Mouse (Mus musculus): ENCODE measurements at regions not wholly inside any gene's neighbourhood (a gene's known extent, or its start where the extent isn't known, plus 50 kb on each side); places are given as distances from the start of the nearest gene placed in this dataset.

DNA sequence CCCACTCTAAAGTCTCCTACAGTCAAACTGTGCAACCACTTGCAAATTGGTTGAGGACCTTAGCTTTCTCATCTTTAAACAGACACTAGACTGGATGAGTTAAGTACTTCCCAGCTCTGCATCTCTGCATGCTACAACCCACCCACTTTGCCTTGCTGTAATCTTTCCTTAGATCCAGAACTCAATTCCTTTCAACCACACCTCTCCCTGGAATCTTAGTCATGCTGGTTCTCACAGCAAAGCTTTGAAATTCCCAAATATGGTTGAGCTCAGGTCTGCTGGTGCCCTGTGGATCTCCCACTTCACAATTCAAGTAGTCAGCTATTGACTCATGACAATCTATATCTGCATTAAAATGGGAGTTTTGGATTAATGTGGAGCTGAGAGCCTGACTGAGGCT, 239.8 kb upstream of the Onecut1 start:
- intact Hi-C loops (cut with DNase I) = no loop called here
- no peak for DNase-seq (ENCODE audit: low spot score in 2 of 2)

DNA sequence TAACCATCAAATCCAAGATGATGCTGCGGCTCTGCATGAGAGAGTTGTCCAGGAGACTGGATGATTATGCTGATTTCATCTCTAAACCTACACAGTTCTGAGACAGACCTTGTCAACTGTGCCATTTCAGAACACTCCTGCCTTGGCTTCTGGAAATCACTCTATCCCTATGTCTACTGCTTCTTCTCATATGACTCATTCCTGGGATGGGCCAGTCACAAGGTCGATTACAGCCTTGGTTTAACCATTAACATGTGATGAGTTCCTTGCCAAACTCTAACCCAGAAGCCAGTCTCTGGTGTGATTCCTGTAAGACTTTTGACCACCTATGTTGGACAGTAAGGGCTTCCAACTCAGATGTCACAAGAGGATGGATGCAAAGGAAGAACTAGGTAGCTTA, 216.3 kb upstream of the Onecut1 start:
- intact Hi-C loops (cut with DNase I) = no loop called here
- DNase-seq (ENCODE audit: low spot score in 2 of 2) = no peak

DNA sequence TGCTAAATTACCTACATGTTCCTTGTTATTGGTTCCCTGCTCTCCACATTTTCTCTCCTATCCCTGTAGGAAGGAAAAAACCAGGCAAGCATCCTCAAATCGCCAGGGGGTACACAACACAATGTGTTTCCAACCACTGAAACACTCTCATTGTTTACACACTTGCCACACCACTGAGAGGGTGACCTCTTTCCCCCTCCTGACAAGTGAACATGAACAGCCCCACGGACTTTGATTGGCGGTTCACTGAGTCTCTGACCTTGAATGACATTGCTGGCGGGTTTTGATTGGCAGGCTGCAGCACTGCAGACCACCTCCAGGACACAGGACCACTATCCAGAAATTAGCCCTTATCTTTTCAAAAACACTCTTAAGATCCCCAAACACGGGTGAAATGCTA, 211.7 kb upstream of the Onecut1 start:
- intact Hi-C loops (cut with DNase I) = no loop called here
- no peak for DNase-seq (ENCODE audit: low spot score in 2 of 2)

DNA sequence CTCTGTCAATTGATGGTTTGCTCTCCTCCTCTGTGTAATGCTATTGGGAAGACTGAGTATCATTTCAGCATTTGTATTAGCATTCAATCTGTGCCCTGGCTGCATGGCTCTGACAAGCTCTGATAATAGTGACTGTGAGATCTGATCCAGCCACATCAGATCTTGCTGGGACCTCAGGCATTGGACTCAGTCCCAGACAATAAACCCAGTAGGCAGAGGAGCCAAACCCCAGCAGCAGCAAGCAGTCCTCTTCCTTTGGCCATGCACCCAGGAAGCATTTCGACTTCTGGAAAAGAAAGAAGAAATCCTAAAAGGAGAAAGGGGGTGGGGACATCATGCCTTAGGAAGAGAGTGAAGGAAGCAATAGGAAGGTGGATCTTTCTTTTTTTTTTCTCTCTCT, 205.8 kb upstream of the Onecut1 start:
- intact Hi-C loops (cut with DNase I) = no loop called here

DNA sequence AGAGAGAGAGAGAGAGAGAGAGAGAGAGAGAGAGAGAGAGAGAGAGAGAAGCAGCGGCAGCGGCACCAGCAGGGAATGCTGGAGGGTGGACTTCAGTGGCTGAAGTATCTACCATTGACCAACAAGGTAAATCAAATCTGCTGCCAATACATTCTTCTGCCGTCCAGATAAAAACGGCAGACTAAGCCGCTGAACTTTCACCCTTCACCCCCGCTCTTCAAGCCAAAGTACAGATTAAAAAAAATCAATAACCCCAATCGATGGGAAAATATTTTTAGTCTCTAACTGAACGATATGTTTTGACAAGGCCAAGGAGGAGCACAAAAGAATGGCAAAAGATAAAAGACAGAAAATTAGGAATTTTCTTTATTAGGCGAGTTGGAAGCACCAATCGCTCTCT, 205.3 kb upstream of the Onecut1 start:
- no peak for DNase-seq (ENCODE audit: low spot score in 2 of 2)
- intact Hi-C loops (cut with DNase I) = no loop called here

More for the DNA sequence above, 205.8 kb upstream of the Onecut1 start:
- DNase-seq (ENCODE audit: low spot score in 2 of 2) = no peak

DNA sequence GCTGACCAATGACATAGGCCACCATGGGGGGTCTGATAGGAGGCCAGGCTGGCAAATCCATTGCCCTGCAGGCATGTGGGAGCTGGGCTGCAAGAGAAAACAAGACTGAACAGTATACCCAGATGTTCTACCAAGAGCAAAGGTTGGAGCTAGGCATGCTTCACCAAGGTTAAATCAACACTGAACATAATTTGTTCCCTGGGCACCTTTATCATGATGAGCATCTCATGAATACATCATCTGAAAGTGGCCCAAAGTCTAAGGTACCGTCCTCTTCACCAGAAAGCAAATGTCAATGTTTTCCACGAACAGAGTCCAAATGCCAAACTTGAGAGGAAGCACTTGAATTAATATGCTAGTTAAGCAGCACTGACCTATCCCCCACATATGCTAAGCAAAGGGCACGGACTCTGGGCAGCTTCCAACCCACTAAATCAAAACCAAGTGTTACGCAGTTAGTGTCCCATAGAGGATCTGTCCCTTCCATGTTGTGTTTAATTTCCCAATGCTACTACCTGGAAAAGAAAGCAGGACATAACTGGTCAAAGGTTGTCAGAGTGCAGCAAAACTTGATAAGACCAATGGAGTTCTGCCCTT, 190.3 kb upstream of the Onecut1 start:
- intact Hi-C loops (cut with DNase I) = no loop called here
- no peak for DNase-seq (ENCODE audit: low spot score in 2 of 2)

DNA sequence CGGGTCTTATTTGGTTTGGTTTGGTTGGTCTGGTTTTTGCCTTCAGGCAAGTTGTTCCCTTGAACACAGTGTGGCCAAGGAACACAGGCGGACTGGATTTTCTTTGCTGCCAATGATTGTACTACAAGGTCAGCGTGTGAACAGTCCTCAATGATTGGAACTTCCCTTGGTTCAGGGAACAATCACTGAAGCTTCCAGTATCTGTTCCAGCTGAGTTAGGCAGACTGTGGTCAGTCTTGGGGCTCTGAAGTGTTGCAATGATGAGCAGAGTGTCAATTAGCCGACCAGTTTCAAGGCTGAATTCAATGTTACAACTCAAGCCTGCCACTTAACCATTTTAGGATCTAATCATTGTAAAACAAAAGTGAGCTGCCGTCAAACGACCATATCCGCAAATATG, 189.5 kb upstream of the Onecut1 start:
- DNase-seq (ENCODE audit: low spot score in 2 of 2) = no peak
- intact Hi-C loops (cut with DNase I) = no loop called here

DNA sequence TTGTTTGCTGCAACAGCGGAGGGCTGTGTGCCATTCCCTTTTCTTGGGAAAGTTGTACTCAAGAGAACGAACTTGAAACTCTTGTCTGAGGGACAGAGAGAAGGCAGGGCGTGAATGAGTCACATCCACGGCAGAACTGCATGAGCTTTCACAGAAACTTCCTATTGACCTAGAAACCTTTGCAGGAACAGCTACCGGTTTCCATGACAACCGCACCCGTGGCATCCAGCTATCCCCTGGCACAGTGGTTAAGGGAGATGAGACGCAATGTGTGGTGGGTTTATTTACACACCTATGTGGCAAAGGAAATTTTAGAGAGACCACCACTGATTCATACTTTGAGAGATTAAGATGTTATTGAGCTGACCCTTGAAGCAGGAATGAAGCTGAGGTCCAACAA, 163.5 kb upstream of the Onecut1 start:
- DNase-seq (ENCODE audit: low spot score in 2 of 2) = no peak
- intact Hi-C loops (cut with DNase I) = no loop called here

DNA sequence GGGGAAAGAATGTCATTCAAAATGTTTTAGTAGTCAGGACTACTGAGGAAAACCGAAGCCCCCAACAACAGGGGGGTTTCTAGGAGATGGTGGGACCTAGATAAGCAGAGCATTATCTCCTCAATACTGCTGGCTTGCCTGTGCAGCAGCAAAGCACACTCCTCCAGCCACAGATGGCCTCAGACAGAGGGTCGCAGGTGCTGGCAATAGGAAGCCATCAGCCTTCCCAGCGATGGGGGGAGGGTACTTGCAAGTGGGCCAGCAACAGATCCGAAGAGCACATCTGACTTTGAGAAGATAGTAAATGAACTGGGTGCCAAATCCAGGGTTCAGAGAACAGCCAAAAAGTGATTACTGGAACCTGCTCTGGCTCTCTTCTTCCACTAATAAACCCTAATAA, 156.0 kb upstream of the Onecut1 start:
- intact Hi-C loops (cut with DNase I) = no loop called here
- DNase-seq (ENCODE audit: low spot score in 2 of 2) = no peak

DNA sequence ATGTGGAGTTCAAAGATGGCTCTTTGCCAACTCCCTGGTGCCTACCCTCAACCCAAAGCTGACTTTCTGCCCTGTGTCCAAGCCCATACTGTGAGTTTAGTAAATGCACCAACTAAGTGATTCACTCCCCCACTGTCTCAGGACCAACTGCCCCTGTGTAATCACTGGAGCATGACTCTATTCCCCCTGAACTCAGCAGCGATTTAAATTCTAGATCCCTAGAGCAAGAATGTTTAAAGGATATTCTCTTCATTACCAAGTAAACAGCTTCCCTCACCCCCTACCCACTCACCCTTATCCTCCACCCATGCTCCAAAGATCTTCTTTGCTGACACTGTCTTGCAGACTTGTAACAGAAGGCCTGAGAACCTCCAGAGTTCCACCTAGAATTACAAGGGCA, 154.1 kb upstream of the Onecut1 start:
- intact Hi-C loops (cut with DNase I) = no loop called here
- DNase-seq (ENCODE audit: low spot score in 2 of 2) = no peak

DNA sequence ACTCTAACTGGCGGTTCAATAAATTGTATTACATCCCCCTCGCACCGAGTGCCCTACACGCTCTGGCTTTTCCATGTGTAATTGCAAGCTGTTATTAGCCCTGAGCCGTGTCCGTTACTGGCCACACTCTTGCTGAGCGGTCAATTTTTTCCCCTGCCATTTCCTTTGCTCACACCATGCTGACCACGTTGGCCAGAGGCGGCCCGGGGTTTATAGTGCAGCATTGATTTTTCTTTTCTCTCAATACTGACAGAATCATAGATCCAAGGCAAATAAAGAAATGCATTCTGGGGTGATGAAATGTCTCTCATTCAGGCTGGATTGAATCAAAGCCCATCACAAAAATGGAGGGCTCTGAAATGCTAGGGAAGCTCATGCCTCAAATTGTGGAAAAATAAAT, 150.0 kb upstream of the Onecut1 start:
- DNase-seq (ENCODE audit: low spot score in 2 of 2) = no peak
- intact Hi-C loops (cut with DNase I) = no loop called here

DNA sequence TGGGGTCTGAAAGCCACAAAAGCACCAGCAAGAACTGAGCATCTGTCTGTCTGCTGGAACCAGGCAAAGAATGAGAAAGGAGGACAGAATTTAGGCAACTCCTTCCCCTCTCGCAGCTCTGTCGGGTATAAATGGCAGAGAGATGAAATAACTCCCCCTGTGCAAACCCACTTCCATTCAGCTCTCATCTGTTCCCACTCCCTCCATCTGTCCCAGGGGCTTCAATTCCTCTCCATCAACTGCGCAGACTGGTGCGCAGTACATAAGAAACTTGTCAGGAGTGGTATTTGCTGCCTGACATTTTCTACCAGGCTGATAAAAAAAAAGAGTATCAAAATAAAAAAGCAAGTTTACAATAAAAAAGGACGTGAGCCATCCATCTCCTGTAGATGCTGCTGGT, 129.3 kb upstream of the Onecut1 start:
- DNase-seq (ENCODE audit: low spot score in 2 of 2) = no peak
- intact Hi-C loops (cut with DNase I) = no loop called here

DNA sequence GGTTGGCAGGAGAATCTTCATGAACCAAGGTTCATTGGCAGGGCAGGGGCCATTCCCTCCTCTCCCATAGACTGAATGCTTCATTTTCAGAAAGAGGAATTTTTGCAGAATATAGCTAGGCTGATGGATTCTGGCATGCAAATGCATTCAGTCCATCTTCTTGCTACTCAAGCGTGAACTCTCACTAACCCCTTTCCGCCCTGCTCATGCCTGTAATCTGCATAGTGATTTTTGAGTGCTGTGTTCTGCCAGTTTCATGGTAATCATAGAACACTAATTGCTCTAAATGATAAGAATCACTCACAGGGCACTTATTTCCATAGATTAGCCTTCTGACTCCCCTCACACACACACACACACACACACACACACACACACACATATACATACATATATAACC, 119.8 kb upstream of the Onecut1 start:
- DNase-seq (ENCODE audit: low spot score in 2 of 2) = no peak
- intact Hi-C loops (cut with DNase I) = no loop called here

DNA sequence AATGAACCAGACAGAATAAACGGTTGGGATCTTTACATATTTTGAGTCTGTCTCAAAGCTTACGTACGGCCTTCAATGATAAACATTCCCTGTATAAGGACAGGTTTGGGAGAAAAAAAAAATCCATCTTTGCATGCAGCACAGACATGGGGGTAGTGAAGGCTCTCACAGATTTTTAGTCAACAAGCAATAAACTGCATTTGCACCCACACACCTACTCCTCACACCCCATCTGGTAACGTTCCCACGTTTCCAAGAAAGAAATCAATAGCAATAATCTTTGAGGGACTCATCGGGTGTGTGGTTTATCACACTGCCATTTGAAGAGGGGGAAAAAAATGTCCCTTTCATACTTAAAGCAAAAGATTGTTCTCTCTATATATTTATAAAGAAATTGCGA, 113.8 kb upstream of the Onecut1 start:
- intact Hi-C loops (cut with DNase I) = no loop called here
- DNase-seq (ENCODE audit: low spot score in 2 of 2) = no peak

DNA sequence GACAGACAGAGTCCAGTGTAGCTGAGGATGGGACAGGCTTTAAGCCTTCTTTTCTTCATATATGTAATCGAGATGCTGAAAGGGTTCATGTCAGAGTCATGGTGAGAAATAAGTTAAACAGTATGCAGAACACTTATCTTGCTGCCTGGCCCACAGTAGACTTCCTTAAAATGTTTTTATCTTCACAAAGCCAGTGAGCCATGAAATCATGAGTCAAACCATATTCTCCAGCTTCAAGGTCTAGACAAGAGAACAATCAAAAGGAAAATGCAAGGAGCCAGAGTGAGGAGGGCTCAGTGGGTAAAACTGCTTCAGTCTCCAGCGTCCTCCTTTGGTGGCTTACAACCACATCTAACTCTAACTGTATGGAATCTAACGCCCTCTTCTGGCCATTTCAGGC, 103.7 kb upstream of the Onecut1 start:
- intact Hi-C loops (cut with DNase I) = no loop called here

DNA sequence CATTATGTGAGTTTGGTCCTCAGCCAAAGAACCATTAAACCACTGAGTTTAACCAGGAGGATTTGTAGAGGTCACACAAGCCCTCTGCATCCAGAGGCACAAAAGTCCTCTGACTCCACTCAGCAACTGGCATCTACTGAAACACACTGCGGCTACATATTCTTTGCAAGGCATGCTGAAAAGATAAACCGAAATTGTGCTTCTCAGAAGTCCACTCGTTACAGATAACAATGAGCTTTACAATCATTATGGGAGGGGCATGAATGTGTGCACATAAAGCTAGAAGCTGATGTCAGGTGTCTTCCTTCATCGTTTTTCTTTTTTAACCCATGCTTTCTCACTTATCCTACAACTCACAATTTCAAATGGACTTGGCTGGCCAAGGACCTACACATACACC, 102.8 kb upstream of the Onecut1 start:
- intact Hi-C loops (cut with DNase I) = no loop called here
- DNase-seq (ENCODE audit: low spot score in 2 of 2) = no peak

More for the DNA sequence above, 103.7 kb upstream of the Onecut1 start:
- no peak for DNase-seq (ENCODE audit: low spot score in 2 of 2)

DNA sequence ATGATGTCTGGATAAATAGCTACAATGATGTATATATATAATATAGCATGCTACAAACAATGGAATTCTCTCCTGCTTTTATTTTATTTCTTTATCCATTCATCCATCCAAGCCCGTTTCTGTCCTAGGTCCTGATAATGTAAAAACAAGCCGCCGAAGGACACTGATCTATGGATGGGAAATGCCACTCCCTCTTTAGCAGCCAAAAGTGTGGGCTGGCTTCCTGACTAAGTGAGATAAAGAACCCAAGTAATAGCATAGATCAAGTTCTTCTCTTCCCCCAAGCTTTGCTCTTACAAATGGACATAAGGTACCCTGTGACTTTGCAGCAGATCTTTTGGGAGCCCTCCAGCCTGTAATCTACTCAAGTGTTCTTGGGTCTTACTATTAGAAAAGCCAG, 81.3 kb upstream of the Onecut1 start:
- intact Hi-C loops (cut with DNase I) = no loop called here
- DNase-seq (ENCODE audit: low spot score in 2 of 2) = no peak

DNA sequence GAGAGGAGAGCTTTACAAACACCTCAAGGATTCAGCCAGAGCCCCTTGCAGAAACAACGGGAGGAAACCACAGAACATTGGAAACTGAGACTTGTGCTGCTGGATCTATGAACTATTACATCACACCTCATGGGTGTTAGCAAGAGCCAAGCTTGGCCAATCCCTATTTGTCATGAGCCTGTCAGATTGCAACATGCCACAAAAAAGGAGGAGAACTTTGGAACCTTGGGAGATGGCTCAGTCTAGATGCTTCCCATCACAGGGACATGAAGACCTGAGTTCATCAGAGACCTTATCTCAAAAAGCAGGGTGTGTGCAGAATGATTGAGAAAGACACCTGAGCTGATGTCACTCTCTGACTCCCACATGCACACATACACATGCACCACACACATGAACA, 68.3 kb upstream of the Onecut1 start:
- no peak for DNase-seq (ENCODE audit: low spot score in 2 of 2)
- intact Hi-C loops (cut with DNase I) = no loop called here

DNA sequence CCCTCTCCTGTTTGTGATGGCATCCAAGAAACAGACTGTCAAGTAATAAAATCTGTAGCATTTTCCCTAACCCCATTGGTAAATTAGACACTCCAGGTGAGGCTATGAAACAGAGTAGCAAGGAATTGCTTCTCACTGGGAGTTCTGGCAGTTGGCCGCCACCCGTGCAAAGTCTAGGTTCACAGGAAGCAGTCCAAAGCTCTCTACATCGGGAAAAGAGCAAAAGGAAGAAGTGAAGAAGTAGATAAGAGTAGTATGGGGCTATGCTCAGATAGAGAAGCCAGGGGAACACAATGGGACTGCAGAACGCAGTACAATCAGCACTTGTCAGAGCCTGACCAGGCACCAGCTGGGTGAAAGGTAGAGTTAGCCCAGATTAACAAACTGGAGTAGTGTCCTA, 65.7 kb upstream of the Onecut1 start:
- intact Hi-C loops (cut with DNase I) = no loop called here
- DNase-seq (ENCODE audit: low spot score in 2 of 2) = no peak

DNA sequence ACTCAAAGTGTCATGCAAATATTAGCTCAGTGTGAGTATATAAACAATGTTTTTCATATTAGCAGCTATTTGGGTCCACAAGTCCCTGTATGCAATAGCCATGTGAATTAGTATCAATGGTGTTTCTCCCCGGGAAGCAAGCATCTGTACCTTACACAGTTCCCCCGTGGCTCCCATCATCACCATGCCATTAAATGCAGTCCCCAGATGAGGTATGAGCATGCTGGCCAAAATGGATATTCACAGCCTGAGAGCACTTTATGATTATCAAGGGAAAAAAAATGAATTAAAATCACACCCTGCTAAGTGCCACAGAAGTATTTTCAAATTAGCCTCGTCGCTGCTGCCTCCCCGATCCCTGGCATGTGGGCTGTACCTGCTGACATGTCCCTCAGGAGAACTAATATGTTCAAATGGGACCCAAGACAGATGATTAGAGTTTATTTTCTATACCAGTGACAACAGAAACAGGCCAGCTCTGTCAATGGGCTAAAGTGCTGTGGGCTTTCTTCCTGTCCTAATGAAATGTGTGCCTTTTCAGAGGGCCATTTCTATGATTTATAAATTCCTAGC, 64.4 kb upstream of the Onecut1 start:
- intact Hi-C loops (cut with DNase I) = no loop called here

DNA sequence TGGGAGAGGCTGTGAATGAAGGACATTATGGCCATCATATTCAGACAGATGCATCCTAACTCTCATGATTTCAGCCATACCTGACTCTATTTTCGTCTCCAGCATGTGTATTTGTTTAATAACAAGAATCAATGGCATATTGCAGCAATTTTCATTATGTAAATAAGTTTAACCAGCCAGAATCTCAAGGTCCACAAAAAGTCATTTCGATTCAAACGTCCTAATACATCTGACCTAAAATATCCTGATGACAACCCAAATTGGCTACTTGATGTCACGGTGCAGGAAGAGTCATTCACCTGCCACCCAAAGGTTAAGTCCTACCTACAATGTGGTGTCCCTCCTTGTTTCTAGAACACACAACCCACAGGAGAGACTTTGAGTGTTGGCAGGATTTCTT, 60.6 kb upstream of the Onecut1 start:
- intact Hi-C loops (cut with DNase I) = no loop called here
- DNase-seq (ENCODE audit: low spot score in 2 of 2) = no peak

More for the DNA sequence above, 64.4 kb upstream of the Onecut1 start:
- DNase-seq (ENCODE audit: low spot score in 2 of 2) = no peak

DNA sequence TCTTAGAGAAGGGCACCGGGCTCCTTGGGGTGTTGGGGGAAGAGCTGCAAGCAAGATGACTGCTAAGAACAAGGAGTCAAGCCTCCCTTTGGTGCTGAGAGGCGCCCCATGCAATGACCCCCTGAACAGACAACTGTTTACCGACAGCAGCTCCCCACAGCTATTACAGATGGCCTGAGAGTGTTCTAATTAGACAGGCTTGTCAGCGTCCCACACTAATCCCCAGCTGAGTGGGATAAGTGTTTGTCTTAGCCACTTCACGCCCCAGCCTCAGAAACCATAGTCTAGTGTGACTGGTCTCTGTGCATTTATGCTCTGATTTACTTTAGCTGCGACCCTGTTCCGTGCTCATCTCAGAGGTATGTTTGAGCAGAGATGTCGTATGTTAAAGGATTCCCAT, 50.3 kb upstream of the Onecut1 start:
- DNase-seq (ENCODE audit: low spot score in 2 of 2) = no peak
- intact Hi-C loops (cut with DNase I) = no loop called here
